Mouse (Mus musculus): ENCODE measurements around the gene Cryz.

DNA sequence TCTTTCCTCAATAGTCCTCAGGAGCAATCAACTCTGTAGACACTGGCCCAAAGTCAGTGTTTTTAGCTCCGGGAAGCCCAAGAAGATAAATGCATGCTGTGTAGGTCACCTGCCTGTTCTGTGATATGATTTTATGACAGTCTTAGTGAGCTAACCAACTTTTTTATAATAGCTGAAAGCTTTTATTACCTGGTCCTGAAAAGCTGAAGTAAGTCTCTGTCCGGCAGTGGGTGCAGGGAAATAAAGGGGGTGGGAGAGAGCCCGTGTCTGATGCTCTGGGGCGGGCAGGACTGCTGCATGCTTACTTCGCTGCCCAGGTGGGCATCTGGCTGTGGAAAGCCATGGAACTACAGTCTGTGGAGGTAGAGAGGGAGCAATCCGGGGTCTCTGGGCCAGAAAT lies 74.1 kb downstream of the Cryz start:
- no peak for TF ChIP-seq POLR2A (IDR thresholded peaks at IDR 0.05; ENCODE audit: insufficient read depth, low read length)
- no peak for TF ChIP-seq EP300 (IDR thresholded peaks at IDR 0.05; ENCODE audit: insufficient read depth, low read depth, low read length)
- TF ChIP-seq CTCF (IDR thresholded peaks at IDR 0.05; ENCODE audit: low read depth, low read length): no peak
